Mouse (Mus musculus): ENCODE data around the gene Cdh5. TPM values are rescaled to one million over a fixed set of nuclear protein-coding genes. Genes with fewer than 3 reads are reported as not detected.
"Not testable (repeated sequence)": the region's sequence is repeated elsewhere in the genome, so short reads cannot be mapped to it uniquely, and the experiment has no call there.

Cdh5 gene
- polyA plus RNA-seq, 1 experiment from 2014 or later: 49.9 TPM

DNA sequence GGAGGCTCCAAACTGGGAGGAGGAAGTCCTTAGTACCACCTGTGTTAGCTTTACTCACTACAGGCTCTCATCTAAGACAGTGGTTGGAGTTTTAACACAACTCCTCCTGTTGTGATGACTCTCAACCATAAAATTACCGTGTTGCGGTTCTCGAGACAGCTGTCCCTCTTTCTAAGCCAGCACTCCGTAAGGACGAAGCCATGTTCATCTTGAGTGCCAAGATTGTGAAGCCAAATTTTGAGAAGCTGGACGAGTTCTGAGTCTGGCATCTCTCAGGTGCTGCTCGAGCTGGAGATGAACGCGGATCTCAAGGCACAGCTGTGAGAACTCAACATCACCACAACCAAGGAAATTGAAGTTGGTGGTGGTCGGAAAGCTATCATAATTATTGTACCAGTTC is 30.5 kb upstream of the Cdh5 start:
- no peaks in the 10 kb centered on the region for H3K4me1 ChIP-seq
- no peak overlapping the region for H3K9ac ChIP-seq
- no peaks in the 10 kb centered on the region for H3K9me3 ChIP-seq
- H3K27me3 ChIP-seq (replicated peaks): no peaks in the 10 kb centered on the region
- H3K4me3 ChIP-seq: no peak overlapping the region
- no peaks in the 10 kb centered on the region for H3K36me3 ChIP-seq
- no peak overlapping the region for H3K4me2 ChIP-seq
- 81% methylated on average over 10 of the region's 10 CpGs for WGBS
- ATAC-seq (ENCODE audit: extremely low read depth, insufficient number of reproducible peaks, low FRiP score, low TSS enrichment): no peak
- no peak overlapping the region for H3K27ac ChIP-seq (replicated peaks)

DNA sequence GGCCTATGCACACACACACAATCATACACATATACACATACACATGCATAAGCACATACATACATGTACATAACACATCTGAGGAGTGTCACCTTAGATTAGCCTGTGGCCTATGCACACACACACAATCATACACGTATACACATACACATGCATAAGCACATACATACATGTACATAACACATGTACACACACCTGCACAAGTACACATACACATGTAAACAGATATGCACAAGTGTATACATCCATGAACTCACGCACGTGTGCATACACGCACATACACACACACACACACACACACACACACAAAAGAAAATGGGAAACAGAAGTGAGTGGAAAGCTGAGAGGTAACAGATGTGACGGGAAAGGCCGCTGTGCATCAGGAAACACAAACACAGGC is 26.3 kb upstream of the Cdh5 start:
- ATAC-seq (ENCODE audit: extremely low read depth, insufficient number of reproducible peaks, low FRiP score, low TSS enrichment): no peak
- 78% methylated on average over 6 of the region's 6 CpGs for WGBS
- no peak overlapping the region for H3K4me3 ChIP-seq

DNA sequence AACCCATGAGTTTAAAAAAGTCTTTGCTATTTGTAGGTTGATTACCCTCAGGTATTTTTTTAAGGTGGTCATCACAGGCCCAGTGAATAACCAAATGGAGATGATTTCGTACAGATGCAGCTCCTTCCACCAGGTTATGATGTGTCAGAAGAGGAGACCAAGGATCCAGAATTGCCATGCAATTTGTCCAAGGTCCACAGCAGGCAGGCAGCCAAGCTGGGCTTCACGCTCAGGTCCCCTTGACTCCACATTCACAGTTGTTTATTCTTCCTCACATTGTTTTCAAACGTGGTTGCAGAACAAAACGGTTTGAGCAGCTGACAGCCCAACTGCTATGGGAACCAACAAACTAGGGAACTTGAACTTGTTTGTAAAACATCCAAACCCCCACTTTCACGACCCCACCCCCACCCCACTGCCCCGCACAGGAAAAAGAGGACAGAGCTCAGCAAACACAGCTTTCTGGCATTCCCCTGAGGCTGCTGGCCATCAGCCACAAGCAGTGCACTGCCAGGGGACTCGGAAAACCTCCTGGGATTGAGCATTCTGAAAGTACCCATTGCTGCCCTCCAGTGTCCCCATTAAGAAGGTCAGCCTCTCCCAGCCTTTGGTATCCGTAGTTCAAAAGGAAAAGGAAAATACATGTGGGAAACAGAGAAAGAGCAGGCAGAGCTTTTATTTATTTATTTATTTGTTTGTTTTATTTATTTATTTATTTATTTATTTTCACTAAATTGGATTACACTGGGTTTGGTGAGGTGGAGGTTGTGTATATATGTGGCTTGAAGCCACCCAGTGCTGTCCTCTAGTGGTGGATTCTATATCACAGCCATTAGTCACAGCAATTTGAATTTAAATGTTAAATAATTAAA is 24.6 kb upstream of the Cdh5 start:
- H3K4me2 ChIP-seq: peak overlapping the region; percentile 44

More for the DNA sequence above, 26.3 kb upstream of the Cdh5 start:
- Histone ChIP-seq H3K27me3 (replicated peaks) (no peaks in the 10 kb centered on the region), H3K9ac (no peak overlapping the region), H3K4me1 (peaks cover 8% of the 10 kb centered on the region; the same call in 1 of the 2 replicates), H3K9me3 (no peaks in the 10 kb centered on the region), H3K27ac (replicated peaks) (no peak overlapping the region), H3K36me3 (no peaks in the 10 kb centered on the region), H3K4me2 (no peak overlapping the region)

DNA sequence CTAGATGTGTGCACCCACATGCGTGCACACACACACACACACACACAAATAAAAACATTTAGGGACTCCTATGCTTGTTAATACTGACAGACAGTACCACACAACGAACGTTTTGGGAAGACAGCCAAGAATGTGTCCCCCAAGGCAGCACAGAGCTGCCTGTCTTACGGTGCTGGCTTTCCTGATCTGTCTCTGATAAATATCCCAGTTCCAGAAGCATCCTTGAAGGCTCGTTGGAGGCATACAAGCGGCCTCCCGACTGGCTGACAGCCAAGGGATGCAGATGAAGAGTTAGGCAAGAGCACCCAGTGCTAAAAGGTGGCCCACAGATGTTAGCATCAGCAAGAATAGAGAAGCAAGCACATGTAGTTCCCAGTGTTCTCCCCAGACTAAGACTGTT is 23.3 kb upstream of the Cdh5 start:
- H3K4me1 ChIP-seq: peaks cover 8% of the 10 kb centered on the region; the same call in 1 of the 2 replicates
- ATAC-seq (ENCODE audit: extremely low read depth, insufficient number of reproducible peaks, low FRiP score, low TSS enrichment): no peak
- H3K4me2 ChIP-seq: no peak overlapping the region
- no peak overlapping the region for H3K9ac ChIP-seq
- H3K27ac ChIP-seq (replicated peaks): no peak overlapping the region
- no peaks in the 10 kb centered on the region for H3K9me3 ChIP-seq
- H3K27me3 ChIP-seq (replicated peaks): no peaks in the 10 kb centered on the region
- H3K36me3 ChIP-seq: no peaks in the 10 kb centered on the region
- H3K4me3 ChIP-seq: no peak overlapping the region
- WGBS: 40% methylated on average over 7 of the region's 7 CpGs

More for the DNA sequence above, 24.6 kb upstream of the Cdh5 start:
- Histone ChIP-seq H3K9me3 (no peaks in the 10 kb centered on the region), H3K4me3 (no peak overlapping the region; the same call in 1 of the 2 replicates), H3K27ac (replicated peaks) (no peak overlapping the region), H3K9ac (no peak overlapping the region), H3K27me3 (replicated peaks) (no peaks in the 10 kb centered on the region), H3K4me1 (peaks cover 8% of the 10 kb centered on the region; the same call in 1 of the 2 replicates), H3K36me3 (no peaks in the 10 kb centered on the region)
- WGBS: 28% methylated on average over 8 of the region's 8 CpGs
- ATAC-seq (ENCODE audit: extremely low read depth, insufficient number of reproducible peaks, low FRiP score, low TSS enrichment): no peak

DNA sequence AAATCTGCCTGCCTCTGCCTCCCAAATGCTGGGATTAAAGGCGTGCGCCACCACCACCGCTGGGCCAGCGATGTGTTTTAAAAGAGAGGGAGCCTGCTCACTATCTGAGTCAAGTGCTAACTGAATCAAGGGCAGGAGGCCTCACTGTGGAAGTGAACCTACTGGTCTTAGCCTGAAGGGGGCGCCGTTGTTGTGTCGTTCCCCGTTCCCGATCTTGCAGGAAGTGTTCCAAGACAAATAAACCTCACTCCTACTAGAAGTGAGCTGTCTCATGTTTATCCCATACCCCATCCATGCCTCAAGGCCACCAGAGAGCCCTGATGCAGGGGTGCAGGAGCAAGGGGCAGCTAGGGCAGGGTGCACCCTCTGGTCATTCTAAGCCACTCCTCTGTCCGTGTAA is 16.1 kb upstream of the Cdh5 start:
- H3K27ac ChIP-seq (replicated peaks): no peak overlapping the region
- no peak for ATAC-seq (ENCODE audit: extremely low read depth, insufficient number of reproducible peaks, low FRiP score, low TSS enrichment)
- H3K4me2 ChIP-seq: no peak overlapping the region
- no peaks in the 10 kb centered on the region for H3K27me3 ChIP-seq (replicated peaks)
- H3K4me1 ChIP-seq: no peaks in the 10 kb centered on the region
- 63% methylated on average over 10 of the region's 10 CpGs for WGBS
- H3K9ac ChIP-seq: no peak overlapping the region
- H3K9me3 ChIP-seq: no peaks in the 10 kb centered on the region
- H3K4me3 ChIP-seq: no peak overlapping the region
- no peaks in the 10 kb centered on the region for H3K36me3 ChIP-seq

DNA sequence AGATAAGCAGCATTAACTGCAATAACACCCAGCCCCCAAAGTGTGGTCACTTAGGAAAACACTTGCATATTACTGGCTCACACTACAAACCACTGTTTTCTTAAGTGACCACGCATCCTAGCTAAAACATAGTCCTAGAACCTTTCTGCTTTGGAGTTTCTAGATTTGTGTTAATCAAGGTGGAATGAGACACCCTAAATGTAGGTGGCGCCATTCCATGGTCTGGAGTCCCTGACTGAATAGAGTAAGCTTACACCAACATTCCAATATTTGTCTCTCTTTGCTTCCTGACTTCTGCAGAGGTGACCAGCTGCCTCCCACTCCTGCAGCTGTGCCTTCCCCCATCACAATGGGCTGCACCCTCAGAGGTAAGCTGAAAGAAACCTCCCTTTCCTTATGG is 14.8 kb upstream of the Cdh5 start:
- Histone ChIP-seq H3K36me3 (no peaks in the 10 kb centered on the region), H3K4me1 (0 out of 2 replicates have a peak, but pooled peaks cover 3% of the 10 kb centered on the region), H3K4me2 (no peak overlapping the region), H3K27ac (replicated peaks) (no peak overlapping the region), H3K9ac (no peak overlapping the region), H3K27me3 (replicated peaks) (no peaks in the 10 kb centered on the region), H3K4me3 (no peak overlapping the region), H3K9me3 (no peaks in the 10 kb centered on the region)
- 64% methylated on average over 2 of the region's 2 CpGs for WGBS
- no peak for ATAC-seq (ENCODE audit: extremely low read depth, insufficient number of reproducible peaks, low FRiP score, low TSS enrichment)

DNA sequence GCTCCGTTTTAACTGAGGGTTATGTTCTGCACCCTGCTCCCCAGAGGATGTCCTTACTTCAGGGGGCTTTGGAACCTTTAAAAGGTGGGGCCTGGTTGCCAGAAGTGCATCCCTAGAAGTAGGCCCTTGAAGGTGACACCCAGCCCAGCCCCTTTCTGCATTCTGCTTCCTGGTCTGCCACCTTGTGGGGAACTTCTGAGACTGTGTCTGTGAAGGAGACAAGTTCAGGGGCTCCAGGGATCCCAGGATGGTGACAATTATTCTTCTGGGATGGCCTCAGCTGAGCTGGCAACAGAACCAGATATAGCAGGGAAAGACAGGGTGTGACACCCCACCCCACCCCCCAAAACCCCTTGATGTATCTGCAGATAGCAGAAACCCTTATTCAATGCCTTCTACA is 14.3 kb upstream of the Cdh5 start:
- H3K4me3 ChIP-seq: no peak overlapping the region
- H3K9ac ChIP-seq: no peak overlapping the region
- 39% methylated on average over 1 of the region's 1 CpGs for WGBS
- H3K4me2 ChIP-seq: no peak overlapping the region
- H3K27me3 ChIP-seq (replicated peaks): no peaks in the 10 kb centered on the region
- H3K27ac ChIP-seq (replicated peaks): no peak overlapping the region
- no peaks in the 10 kb centered on the region for H3K36me3 ChIP-seq
- H3K9me3 ChIP-seq: no peaks in the 10 kb centered on the region
- H3K4me1 ChIP-seq: 0 out of 2 replicates have a peak, but pooled peaks cover 6% of the 10 kb centered on the region
- no peak for ATAC-seq (ENCODE audit: extremely low read depth, insufficient number of reproducible peaks, low FRiP score, low TSS enrichment)

DNA sequence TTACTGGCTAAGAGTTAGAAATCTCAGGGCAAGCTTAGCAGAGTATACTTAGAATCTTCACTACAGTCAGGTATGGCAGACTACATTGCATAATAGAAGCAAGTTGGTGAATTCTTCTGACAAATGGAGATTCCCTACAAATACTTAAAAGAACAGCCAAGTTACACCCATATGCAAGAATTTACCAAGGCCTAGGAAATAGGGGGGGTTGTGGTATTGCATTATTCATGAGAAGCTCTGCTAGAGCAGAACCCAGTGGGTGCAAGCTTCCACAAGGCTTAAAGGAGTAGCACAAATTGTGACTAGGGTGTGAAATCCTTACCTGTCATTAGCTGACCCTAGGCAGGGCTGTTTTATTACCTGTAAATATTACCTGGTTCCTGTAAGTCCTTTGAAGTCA is 13.5 kb upstream of the Cdh5 start:
- not testable (repeated sequence) for H3K4me2 ChIP-seq; ATAC-seq (ENCODE audit: extremely low read depth, insufficient number of reproducible peaks, low FRiP score, low TSS enrichment); H3K4me3 ChIP-seq; H3K27me3 ChIP-seq (replicated peaks); H3K36me3 ChIP-seq; H3K27ac ChIP-seq (replicated peaks); H3K9me3 ChIP-seq; H3K9ac ChIP-seq
- H3K4me1 ChIP-seq: peaks cover 10% of the 10 kb centered on the region; the same call in 1 of the 2 replicates

DNA sequence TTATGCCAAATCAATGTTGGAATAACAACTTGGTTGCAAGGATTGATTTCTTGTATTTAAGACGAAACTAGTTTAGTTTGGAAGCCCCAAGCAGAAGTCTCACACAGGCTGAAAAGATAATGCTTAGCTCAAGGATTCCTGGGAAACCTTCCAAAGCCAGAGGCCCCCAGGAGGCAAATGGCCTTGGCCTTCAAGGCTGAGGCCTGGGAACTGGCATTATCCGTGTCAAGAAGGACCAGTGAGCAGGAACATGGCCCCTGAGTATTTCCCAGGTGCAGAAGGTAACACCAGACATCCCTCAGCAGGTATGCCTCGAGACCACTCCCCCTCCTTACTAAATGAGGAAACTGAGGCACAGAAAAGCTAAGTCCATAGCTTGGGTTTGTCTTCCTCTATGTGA is 12.5 kb upstream of the Cdh5 start:
- Histone ChIP-seq H3K4me1 (peaks cover 10% of the 10 kb centered on the region; the same call in 1 of the 2 replicates), H3K27me3 (replicated peaks) (no peaks in the 10 kb centered on the region), H3K27ac (replicated peaks) (no peak overlapping the region), H3K9ac (no peak overlapping the region), H3K4me2 (no peak overlapping the region), H3K4me3 (no peak overlapping the region), H3K36me3 (no peaks in the 10 kb centered on the region), H3K9me3 (no peaks in the 10 kb centered on the region)
- WGBS: 55% methylated on average over 3 of the region's 3 CpGs
- no peak for ATAC-seq (ENCODE audit: extremely low read depth, insufficient number of reproducible peaks, low FRiP score, low TSS enrichment)

DNA sequence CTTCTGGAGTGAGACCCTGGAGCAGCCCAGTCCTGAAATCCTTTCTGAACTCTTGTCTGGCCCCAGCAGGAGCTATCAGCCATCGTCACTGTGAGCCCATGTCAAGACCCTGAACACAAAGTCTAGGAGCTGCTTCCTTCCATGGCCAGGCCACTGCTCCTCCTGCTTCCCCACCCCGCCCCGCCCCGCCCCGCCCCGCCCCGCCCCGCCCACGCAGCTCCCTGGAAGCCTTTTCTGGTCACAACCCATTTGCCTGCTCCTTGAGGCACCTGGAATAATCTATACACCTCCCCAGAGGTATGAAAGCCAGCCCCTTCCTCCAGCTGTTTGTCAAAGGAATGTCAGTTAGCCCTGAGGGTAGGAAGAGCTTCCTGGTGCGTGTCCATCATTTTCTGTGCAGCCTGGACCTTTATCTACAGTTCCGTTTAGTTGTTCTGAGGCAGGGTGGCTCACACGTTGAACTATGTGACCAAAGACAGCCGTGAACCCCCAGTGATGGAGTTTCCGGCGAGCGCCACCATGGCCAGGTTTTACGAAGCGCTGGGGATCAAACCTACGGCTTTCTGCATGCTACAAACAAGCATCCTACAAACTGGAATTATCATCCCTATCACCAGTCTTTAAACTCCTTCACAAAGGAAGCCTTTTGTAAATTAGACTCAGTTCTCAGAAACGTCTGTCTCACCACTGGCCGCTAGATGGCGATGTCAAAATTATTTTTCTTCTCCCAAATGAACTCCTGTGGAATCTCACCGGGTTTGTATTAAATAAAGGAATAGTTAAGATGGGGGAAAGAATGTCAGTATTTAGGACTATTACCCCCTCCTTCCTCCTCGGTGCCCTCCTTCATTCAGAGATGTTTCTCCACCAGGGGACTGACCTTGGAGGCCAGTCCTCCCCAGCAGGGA is 10.2 kb upstream of the Cdh5 start:
- ATAC-seq (ENCODE audit: extremely low read depth, insufficient number of reproducible peaks, low FRiP score, low TSS enrichment); H3K9me3 ChIP-seq; H3K36me3 ChIP-seq; H3K27ac ChIP-seq (replicated peaks); H3K27me3 ChIP-seq (replicated peaks): not testable (repeated sequence)
- H3K9ac ChIP-seq: peak overlapping the region; percentile 37; the same call in 1 of the 2 replicates
- peak overlapping the region; percentile 29 for H3K4me3 ChIP-seq
- WGBS: 6% methylated on average over 22 of the region's 24 CpGs
- peaks cover 12% of the 10 kb centered on the region; the same call in 1 of the 2 replicates for H3K4me1 ChIP-seq
- H3K4me2 ChIP-seq: peak overlapping the region; percentile 57

DNA sequence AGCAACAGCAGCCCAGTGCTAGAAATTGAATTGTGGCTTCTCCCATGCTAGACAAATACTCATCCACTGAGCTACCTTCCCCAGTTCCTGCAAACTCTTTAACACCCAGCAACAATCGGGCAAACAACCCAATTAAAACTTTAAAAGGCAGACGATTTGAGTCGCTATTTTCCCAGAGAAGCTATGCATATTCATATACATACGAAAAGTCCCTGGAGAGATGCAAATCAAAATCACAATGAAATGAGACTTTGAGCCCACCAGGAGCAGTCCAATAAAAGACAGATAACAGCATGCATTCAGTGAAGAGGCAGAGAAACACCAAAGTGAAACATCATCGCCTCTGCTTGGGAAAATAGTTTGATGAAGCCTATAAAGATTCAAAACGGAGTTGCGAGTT is 8.1 kb upstream of the Cdh5 start:
- ATAC-seq (ENCODE audit: extremely low read depth, insufficient number of reproducible peaks, low FRiP score, low TSS enrichment): no peak
- Histone ChIP-seq H3K27me3 (replicated peaks) (no peaks in the 10 kb centered on the region), H3K4me3 (no peak overlapping the region), H3K27ac (replicated peaks) (no peak overlapping the region), H3K4me2 (no peak overlapping the region), H3K36me3 (no peaks in the 10 kb centered on the region), H3K9me3 (no peaks in the 10 kb centered on the region), H3K9ac (no peak overlapping the region), H3K4me1 (peaks cover 12% of the 10 kb centered on the region; the same call in 1 of the 2 replicates)
- WGBS: 54% methylated on average over 7 of the region's 7 CpGs
